Mouse (Mus musculus): ENCODE data around the gene Chrd.

The Chrd gene

DNA sequence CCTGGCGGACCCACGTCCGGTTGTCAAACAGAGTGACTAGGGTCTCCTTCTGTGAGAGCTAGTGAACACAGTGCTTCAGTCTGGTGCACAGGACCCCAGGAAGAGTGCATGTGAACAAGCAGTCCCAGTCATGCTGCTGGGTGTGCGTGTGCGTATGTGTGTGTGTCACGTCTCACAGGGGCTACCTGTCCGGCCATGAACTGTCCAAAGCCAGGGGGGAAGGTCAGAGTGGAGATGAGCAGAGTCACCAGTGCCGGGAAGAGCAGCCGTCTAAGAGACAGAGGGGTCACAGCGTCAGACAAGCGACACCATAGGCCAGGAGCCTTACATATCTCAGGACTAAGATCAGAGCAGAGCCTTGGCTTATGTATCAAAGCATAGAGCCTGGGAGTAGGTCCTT is 22.6 kb upstream of the Chrd start:
- no peak for DNase-seq (ENCODE audit: low read depth, low spot score)

GRCm38 (mm10) chr16:20710810-20711209 is 22.1 kb upstream of the Chrd start:
- no peak for DNase-seq (ENCODE audit: low read depth, low spot score)

DNA sequence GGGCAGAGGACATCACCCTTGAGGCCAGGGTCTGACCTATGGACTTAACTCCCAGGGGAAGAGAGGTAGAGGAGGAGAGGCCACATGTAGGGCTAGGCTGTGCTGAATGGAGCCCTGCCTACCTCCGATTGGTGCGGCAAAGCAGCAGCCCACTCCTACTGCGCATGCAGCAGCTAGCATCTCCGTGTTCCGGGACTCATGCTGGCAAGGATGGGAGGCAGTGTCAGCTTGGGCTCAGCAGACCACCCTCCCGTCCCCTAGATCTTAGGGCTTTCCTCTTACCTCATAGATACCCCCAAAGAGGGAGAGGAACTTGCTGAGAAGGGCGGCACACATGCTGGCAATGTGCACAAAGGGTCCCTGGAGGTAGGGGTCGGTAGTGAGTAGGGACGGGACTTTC is 20.7 kb upstream of the Chrd start:
- no peak for DNase-seq (ENCODE audit: low read depth, low spot score)

GRCm38 (mm10) chr16:20712889-20713288 is 20.0 kb upstream of the Chrd start:
- DNase-seq (ENCODE audit: low read depth, low spot score), result no peak

DNA sequence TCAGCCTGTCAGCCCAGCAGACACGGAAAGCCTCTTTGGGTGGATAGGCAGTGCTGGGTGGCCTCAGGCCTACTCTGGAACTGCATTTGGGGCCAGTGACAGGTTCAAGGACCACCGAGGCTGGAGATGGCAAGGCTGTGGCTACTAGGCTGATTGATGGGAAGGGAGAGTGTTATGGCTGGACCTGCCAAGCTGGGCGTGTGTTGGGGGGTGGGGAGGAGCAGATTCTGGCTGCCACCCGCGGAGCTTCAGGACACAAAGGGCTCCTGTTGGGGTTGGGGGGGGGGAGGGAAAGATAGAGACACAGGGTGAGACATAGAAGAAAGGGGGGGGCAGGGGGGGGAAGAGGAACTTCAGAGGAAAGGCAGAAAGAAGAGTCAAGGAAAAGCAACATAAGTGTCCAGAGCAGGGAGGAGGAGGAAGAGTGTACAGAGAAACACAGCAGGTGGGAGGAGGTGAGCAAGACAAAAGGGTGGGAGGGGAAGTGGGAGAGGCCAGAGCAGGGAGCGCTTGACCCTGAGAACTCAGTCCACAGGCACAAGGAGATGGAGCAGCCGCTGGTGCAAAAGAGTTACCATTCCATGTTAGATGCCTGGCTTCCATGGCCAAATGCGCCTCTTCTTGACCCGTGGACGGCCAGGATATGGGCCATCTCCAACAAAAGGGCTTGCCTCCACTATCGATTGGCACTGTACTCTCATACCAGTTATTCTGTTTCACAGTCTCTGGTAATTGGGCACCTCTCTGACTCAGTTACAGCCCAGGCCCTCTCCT is 18.4 kb upstream of the Chrd start:
- DNase-seq (ENCODE audit: low read depth, low spot score), result no peak

DNA sequence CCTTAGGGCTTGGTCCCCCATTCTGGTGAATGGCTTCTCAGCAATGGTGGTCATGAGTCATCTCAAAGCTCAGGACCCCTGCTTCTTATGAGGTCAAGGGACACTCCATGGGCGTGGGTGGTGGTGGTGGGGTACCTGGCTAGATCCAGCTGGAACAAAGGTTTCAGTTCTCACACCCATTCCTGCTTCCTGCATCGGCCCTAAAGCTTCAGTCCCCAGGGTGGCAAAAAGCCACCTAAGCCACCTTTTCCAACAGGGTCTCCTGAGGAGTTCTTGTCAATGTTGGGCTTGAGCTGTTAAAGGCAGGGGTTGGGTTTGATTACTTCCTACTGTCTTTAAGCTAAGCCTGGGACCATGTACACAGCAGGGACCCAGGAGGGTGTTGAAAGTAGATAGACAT is 17.8 kb upstream of the Chrd start:
- DNase-seq (ENCODE audit: low read depth, low spot score), result no peak

DNA sequence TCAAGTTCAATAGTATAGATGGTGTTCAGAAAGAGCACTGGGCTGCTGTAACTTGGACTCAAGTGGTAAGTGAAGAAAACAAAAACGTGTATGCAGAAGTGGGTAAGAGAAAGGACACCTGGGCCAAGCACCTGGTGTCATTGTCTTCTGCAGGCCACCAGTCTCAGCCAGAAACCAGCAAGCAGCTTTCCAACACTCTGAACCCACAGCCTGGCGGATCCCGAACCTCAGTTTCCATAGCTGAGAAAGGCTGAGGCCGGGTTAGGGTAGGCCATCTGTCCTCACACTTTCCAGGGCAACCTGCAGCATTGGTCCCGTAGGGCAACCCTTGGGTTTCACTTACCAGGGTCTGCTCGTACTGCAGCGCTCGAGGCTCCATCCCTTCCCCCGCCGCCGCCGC is 17.4 kb upstream of the Chrd start:
- DNase-seq (ENCODE audit: low read depth, low spot score), result no peak

DNA sequence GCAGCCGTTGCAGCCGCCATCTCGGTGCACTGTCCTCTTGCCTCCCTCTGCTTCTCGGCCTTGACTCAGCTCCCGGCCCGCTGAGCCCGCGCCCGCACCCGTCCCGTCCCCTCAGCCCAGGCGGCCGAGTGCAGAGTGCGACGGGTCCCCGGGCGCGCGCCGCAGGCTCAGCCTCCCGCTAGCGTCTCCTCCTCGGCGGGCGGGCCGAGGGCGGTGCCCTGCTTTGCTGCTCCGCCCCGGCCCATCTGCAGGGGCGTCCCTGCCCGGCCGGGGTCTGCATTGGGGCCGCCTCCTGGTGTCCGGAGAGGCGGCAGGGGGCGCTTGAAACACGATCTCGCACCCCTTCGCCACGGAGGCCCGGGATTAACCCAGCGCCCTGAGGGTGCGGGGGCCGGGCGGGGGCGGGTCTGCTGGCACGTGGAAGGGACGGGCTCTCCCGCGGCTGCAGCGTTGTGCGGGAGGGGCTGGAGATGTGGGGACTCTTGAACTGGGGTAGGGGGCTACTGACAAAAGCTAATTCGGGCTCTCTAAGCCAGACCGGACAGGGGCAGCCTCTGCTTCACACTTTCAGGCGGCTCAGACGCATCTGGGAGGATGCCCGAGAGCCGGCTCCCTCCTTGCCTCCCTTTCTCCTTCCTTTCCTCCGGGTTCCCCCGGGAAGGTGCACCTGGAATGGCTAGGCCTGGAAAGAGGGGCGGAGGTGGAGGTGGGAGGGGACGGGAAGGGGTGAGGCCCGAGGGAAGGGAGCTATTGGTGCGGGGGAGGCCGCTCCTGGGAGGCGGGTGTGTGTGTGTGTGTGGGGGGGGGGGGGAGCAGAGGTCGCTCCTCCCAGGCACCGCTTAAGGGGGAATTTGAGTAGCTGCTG is 16.7 kb upstream of the Chrd start:
- DNase-seq (ENCODE audit: low read depth, low spot score), result peak; percentile 78

DNA sequence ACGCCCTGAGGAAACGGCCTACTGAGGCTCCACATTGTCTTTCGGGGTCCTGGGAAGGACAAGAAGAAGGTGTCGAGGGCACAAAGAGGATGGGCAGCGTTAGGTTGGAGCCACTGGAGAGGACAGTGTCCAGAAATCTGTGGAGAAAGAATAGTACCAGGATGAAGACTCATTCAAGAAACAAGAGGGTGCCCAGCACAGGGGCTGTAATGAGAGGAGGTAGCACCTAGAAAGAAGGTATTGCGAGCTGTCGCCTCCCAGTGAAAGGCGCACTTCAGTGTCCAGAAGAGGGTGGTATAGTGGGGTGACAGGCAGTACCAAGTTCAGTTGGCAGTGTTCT is 16.1 kb upstream of the Chrd start:
- DNase-seq (ENCODE audit: low read depth, low spot score), result no peak

DNA sequence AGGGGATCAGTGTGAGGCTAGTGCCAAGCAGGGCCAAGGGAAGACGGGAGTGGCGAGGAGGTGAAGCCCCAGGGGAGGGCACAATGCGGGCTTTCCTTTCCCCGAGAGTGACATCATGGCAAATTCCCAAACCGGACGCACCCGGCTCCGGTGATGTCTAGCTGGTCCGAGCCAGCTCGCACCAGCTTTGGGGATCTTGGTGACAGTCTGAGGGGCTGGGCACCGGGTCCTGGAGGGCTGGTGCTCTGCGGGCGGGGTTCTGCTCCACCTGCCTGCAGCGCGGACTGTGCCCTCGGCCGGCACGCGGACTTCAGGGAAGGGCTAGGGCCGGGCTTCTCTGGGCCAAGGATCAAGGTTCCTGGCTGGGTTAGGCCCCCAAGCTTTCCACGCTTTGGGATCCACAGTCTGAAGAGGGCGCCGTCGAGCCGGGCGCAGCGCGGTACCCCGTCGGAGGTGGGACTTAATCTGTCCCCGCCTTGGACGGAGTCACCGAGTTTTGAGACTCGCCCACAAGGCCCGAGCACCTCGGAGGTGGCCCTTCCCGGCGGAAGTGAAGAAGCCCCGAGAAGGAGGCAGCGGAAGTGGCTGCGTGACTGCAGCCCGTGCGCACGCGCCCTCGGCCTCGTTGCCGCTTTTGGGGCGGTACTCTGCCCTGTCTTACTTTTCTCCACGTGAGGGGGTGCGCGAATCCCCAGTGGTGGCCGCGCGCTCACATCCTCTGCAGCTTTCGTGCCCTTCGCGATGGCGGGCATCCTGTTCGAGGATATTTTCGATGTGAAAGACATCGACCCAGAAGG is 15.5 kb upstream of the Chrd start, which contains the start of the genes Polr2h and Clcn2:
Polr2h (plus strand) TSS at position 485 of the 797 bp plus-strand sequence.
Clcn2 (minus strand) TSS at position 566 of the 797 bp plus-strand sequence.
- DNase-seq (ENCODE audit: low read depth, low spot score), result peak; percentile 94

DNA sequence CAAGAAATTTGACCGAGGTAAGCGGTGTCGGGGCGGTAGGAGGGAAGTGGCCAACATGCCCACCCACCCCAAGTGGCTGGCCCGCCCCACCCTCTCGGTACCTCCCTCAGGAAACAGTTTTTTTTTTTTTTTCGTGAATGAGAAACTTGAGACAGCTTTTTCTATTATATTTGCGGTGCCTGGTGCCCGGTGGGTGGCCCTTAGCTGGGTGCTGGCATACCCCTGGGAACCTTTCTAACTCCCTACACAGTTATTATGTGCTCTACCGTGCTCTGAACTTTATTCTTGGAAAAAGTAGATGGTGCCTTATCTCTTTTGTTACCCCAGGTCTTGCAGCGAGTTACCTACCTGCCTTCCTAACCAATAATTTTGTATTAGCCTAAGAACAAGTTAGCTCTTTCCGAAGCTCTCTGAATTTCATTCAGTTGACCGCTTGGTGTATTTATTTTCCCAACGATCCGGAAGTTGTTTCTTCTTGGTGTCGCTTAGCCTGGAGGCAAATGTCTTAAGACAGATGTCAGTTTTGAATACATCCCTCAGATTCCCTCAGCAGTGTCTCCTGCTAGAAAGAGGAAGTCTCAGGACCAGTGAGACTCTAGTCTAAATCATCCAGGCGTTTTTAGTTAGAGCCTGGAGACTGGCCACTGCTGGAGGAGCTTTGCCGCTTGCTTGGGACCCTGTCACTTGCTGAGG is 14.8 kb upstream of the Chrd start:
- DNase-seq (ENCODE audit: low read depth, low spot score), result no peak

DNA sequence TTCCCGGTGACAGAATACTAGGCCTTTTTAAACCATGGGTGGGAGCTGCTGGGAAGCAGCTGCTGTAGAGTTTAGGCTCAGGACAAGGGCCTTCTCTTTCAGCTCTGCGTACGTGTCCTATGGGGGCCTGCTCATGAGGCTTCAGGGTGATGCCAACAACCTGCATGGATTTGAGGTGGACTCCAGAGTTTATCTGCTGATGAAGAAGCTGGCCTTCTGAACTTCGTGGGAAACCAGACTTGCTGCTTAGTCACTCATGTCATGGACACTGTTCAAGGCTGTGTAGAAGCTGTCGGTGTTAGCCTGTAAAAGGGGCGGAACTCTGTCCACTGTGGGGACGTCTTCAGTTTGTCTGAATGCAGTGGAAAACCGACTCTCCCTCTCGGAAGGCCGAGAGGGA is 11.1 kb upstream of the Chrd start:
- DNase-seq (ENCODE audit: low read depth, low spot score), result no peak

GRCm38 (mm10) chr16:20722736-20723135 is 10.2 kb upstream of the Chrd start:
- no peak for DNase-seq (ENCODE audit: low read depth, low spot score)

DNA sequence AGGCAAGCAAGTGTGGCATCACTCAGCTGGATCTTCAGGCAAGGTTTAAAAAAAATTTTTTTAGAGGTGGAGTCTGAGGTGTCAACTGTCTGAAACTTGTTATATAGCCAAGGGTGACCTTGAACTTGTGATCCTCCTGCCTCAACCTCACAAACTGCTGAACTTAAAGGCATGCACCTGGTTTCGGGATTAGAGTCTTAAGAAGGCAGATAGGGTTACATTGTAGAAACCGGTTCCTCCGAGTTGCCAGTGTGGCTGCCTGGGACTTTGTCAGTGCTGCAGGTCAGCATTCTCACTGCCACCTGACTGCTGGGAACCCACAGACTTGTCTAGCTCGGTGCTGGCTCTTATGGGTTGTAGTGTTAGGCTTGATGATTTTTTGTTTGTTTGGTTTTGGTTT is 9.7 kb upstream of the Chrd start:
- DNase-seq (ENCODE audit: low read depth, low spot score), result no peak

- DNase-seq (ENCODE audit: low read depth, low spot score), result peak; percentile 66
Measured at GRCm38 (mm10) chr16:20724338-20724748, 8.6 kb upstream of the Chrd start.

DNA sequence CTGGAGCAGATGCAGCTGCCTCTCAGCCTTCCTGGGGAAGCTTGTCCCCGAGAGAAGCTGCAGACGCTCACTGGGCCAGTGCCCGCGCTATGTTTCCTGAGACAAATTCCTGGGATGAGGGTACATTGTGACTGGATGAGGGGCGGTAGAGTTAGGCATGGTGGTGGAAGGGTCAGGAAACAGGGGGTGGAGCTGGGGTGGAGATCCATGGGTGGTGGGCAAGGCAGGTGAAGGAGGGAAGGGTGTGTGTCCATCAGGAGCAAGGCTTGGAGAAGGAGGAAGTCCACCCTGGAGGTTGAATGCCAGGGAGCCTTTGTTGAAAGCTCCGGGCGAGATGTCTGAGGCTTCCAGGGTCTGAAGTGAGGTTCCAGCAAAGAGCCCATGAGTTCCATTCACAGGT is 7.6 kb upstream of the Chrd start:
- DNase-seq (ENCODE audit: low read depth, low spot score), result no peak

DNA sequence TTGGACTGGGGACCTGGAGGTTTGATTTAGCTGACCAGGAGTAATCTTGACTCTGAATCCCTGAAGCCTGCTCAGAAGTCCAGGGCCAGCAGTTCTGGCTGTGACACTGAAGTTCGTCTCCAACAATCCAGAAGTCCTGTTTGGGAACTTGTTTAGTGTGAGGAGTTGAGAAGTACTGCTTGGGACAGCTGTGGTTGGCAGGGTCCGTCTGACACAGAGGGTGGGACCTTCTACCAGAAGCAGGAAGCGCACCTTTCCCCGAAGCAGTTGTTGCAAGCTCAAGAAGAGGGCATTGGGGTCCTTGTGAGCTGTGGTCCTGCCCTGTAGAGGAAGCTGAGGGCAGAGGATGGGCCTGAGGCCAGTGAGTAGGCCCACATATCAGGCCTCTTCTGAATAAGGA is 7.2 kb upstream of the Chrd start:
- DNase-seq (ENCODE audit: low read depth, low spot score), result no peak

GRCm38 (mm10) chr16:20726384-20726783 is 6.5 kb upstream of the Chrd start:
- DNase-seq (ENCODE audit: low read depth, low spot score), result no peak

DNA sequence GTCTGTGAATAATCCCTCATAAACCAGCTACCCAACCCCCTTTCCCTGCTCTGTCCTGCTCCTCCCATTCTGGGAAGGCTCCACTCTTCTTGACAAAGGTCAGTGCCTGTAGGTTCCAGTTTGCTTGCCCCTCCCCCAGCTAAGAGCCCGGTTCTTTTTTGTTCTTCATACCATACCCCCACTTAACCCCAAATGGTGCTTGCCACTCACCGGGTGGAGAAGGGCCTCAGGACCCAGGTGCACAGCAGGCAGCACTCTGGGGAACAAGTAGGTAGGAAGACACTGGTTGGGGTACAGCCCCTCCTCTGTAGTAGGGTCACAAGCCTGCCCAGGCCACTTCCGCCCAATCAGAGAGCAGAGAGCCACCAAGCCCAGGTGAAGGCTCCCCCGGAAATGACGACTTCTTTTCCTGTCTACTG is 2.6 kb upstream of the Chrd start:
- no peak for DNase-seq (ENCODE audit: low read depth, low spot score)

- DNase-seq (ENCODE audit: low read depth, low spot score), result no peak
Measured at GRCm38 (mm10) chr16:20731688-20732087, 1.2 kb upstream of the Chrd start.

DNA sequence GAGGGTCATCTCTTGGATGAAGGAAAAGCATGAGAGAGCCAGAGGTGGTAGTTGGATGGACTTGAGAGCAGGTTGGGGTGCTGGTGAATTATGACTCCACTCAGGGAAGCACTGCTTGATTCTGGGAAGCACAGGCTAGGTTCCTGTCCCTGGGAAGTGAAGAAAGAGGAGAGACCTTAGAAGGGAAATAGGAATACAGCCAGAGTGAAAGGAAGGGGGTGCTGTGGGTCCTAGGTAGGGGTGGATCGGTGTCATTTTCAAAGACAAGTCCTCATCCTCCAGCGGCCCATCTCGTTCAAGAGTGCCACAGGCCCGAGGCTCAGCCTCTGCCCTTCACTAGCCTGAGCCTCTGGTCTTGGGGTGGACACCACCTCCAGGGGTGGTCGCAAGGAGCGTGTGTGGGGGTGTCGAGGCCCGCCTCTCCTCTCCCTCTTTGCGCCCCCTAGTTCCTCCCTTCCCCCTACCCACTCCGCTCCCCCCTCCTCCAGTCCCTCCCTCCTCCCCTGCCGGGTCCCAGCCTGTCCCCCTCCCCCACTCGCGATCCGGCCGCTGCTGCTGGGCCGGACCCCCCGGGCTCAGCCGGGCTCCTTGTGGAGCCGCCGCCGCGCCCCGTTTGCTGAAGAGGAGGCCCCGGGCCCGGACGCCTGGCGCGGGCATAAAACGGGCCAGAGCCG is 539 bp upstream of the Chrd start:
- DNase-seq (ENCODE audit: low read depth, low spot score), result no peak
